Mouse (Mus musculus) heart, adult 2 months (tissue): ENCODE results near the gene Map7d1.

Source experiments
- CTCF ChIP-seq: fragments of 200-600 bp; IDR thresholded peaks from 2 replicates; pipeline ENCODE4 v1.8.1; 2022; ENCODE audit warnings: antibody characterized with exemption, mild to moderate bottlenecking, moderate library complexity
- EP300 ChIP-seq: fragments of 200-500 bp; IDR thresholded peaks from 2 replicates; pipeline ENCODE4 v1.6.1; 2011; ENCODE audit warnings: low read depth, low read length, control low read depth; ENCODE audit not compliant: insufficient read depth
- POLR2A ChIP-seq: fragments of 200-500 bp; IDR thresholded peaks from 2 replicates; pipeline ENCODE4 v1.6.1; 2011; ENCODE audit warnings: mild to moderate bottlenecking, low read depth, low read length, control low read depth; ENCODE audit not compliant: insufficient read depth

DNA sequence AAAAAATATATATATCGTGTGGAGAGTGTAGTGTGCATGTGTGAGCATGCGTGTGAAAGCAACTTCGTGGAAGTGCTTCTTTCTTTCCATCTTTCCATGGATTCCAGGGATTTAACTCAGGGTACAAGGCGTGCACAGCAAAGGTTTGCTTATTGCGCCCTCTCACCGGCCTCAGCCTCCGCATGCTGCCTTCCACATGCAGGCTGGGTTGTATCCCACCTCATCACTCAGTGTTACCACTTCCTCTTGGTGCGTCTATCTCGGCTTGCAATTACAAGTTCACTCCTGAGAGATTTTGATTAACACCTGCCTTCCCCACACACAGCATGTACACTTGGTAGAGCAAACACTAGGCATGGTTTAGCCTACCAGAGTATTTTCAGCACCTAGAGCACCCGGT is 21.0 kb downstream of the Map7d1 start:
- TF ChIP-seq EP300 (no peak), CTCF (no peak), POLR2A (no peak)
